Mouse (Mus musculus) Patski (cell line): ENCODE results near the gene Ptdss2. TPM values are rescaled to one million over a fixed set of nuclear protein-coding genes. Genes with fewer than 3 reads are reported as not detected.
A peak's percentile ranks its signal among the peaks of the same experiment; 100 is the strongest.

ENCODE experiments used
- ATAC-seq: fragments of 100-300 bp; one replicate; pipeline ENCODE4 v1.8.0; 2021
- CTCF ChIA-PET: fragments of 350-600 bp; sonication (Branson Sonifier 250); formaldehyde crosslinking; loops from one replicate; lab custom pipeline; 2022; ENCODE audit warnings: inconsistent platforms; lab: Charles Lee
- POLR2A ChIA-PET: fragments of 350-600 bp; sonication (Branson Sonifier 250); formaldehyde crosslinking; loops from one replicate; lab custom pipeline; 2022; ENCODE audit warnings: antibody characterized with exemption, inconsistent platforms; lab: Charles Lee
- DNase-seq: peaks from one replicate; pipeline ENCODE4 v3.0.0-alpha.2; 2011; ENCODE audit warnings: low read depth, low spot score
- H3K27me3 ChIP-seq: fragments of 371-371 bp; one replicate; pipeline ENCODE4 v1.5.1; 2021
- CTCF ChIP-seq: fragments of 100-300 bp; IDR thresholded peaks from one replicate; pipeline ENCODE4 v1.5.1; 2021
- in situ Hi-C: fragments of 300-500 bp; cut with MboI; formaldehyde crosslinking; loops from 3 replicates; pipeline ENCODE4 v1.11.1; 2018; ENCODE audit warnings: low pct_unique_long_range_greater_than_20kb, mixed read lengths
- polyA plus RNA-seq: library from polyadenylated mRNA; unstranded; gene quantifications from one replicate; pipeline ENCODE4 v1.2.3, GENCODE M21; 2021

Ptdss2 gene
- polyA plus RNA-seq, 1 experiment from 2014 or later, result 96.0 TPM

- ChIA-PET POLR2A (interaction anchor here (0.7 kb wide), 1 partner anchor 76 kb away, joined by 3 read pairs; no protein-coding TSS in a partner anchor), CTCF (no interaction called here)
- DNase-seq (no peak), ATAC-seq (no peak)
- no peaks in the 10 kb centered on the region for H3K27me3 ChIP-seq
- in situ Hi-C loops, result no loop called here
- TF ChIP-seq CTCF, result no peak
Measured at GRCm38 (mm10) chr7:141146043-141146595, 23.9 kb downstream of the Ptdss2 start.

DNA sequence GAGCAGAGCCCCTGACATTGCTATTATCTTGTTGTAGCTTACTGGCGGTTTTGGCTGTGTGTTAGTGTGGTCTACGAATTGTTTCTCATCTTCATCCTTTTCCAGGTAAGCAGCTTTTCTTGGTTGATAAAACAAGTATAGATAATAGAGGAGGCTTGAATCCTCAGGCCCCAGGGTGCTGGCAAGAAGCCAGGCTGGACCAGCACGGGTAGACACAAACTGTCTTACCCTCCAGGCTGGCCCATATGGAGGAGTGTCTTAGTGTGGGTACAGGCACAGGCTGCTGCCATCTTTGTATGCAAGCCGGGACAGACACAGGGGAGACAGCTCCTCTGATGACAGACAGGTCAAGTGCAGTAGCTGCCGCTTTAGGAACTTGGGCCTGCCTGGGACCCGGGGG, 24.9 kb downstream of the Ptdss2 start:
- ChIA-PET CTCF (no interaction called here), POLR2A (interaction anchor here (0.7 kb wide), 1 partner anchor 77 kb away, joined by 3 read pairs; no protein-coding TSS in a partner anchor)
- in situ Hi-C loops, result no loop called here
- H3K27me3 ChIP-seq, result no peaks in the 10 kb centered on the region
- TF ChIP-seq CTCF, result no peak
- DNase-seq, result no peak
- ATAC-seq, result no peak

DNA sequence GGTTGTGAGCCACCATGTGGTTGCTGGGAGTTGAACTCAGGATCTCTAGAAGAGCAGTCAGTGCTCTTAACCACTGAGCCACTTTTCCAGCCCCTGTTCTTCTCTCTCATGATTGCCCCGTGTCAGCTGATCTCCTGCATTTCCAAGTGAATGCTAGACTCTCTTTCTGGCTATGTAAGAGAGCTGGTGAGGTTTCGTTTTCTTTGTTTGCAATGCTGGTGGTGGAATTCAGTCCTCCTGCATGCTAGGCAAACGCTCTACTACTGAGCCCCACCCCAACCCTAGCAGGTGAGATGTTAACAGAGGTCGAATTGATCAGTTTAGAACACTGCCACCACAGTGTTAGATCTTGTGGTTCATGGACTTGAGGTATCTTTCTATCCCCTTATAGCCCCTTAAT, 26.5 kb downstream of the Ptdss2 start:
- CTCF ChIA-PET, result interaction anchor here (1.3 to 1.4 kb wide), 2 partner anchors 15 to 18 kb away, joined by 3 read pairs; no protein-coding TSS in a partner anchor
- POLR2A ChIA-PET, result no interaction called here
- no peaks in the 10 kb centered on the region for H3K27me3 ChIP-seq
- ATAC-seq (no peak), DNase-seq (no peak)
- in situ Hi-C loops, result no loop called here
- no peak for TF ChIP-seq CTCF

GRCm38 (mm10) chr7:141155362-141155761, 33.2 kb downstream of the Ptdss2 start:
- POLR2A ChIA-PET, result no interaction called here
- CTCF ChIA-PET, result interaction anchor here (1.3 kb wide), 1 partner anchor 13 kb away, joined by 3 read pairs; no protein-coding TSS in a partner anchor
- DNase-seq (no peak), ATAC-seq (no peak)
- H3K27me3 ChIP-seq, result no peaks in the 10 kb centered on the region
- in situ Hi-C loops, result loop anchor here (25.0 kb wide), 1 partner anchor 1043 kb away; the partner anchor contains the start of genes Echs1, Fuom and Paox
- TF ChIP-seq CTCF, result no peak

- in situ Hi-C loops, result loop anchor here (25.0 kb wide), 1 partner anchor 1052 kb away; the partner anchor contains the start of genes Echs1, Fuom and Paox
- no peaks in the 10 kb centered on the region for H3K27me3 ChIP-seq
- no peak for ATAC-seq
- ChIA-PET CTCF (interaction anchor here (1.7 to 1.9 kb wide), 2 partner anchors 12 to 21 kb away, joined by 5 to 10 read pairs; no protein-coding TSS in a partner anchor), POLR2A (interaction anchor here (0.9 kb wide), 1 partner anchor 10 kb away, joined by 3 read pairs; no protein-coding TSS in a partner anchor)
- TF ChIP-seq CTCF, result no peak
- no peak for DNase-seq
Measured at GRCm38 (mm10) chr7:141164397-141164796, 42.2 kb downstream of the Ptdss2 start.

DNA sequence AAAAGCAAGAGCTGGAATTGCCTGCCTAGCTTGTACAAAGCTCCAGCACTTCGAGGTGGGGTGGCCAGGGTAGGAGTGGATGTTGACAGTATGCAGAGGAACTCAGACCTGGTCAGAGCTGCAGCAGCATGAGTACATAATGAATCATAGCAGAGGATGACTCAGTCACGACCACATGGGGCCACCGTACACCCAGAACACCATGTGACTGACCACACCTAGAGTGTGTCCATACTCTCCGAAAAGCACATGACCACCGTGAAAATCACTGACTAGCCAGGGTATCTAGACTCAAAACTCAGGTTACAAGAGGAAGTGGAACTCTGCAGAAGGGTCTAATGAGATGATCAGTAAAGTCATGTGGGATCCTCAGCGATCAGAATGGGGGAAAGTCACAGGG, 42.7 kb downstream of the Ptdss2 start:
- in situ Hi-C loops, result loop anchor here (25.0 kb wide), 1 partner anchor 1053 kb away; the partner anchor contains the start of genes Echs1, Fuom and Paox
- POLR2A ChIA-PET, result no interaction called here
- no peak for TF ChIP-seq CTCF
- ATAC-seq (peak; percentile 86), DNase-seq (peak; percentile 73)
- H3K27me3 ChIP-seq, result no peaks in the 10 kb centered on the region
- CTCF ChIA-PET, result interaction anchor here (1.1 to 1.9 kb wide), 2 partner anchors 12 to 25 kb away, joined by 3 to 10 read pairs; no protein-coding TSS in a partner anchor

- peak; percentile 64 for ATAC-seq
- peak; percentile 42 for DNase-seq
Measured at GRCm38 (mm10) chr7:141167901-141168517, 45.8 kb downstream of the Ptdss2 start.

GRCm38 (mm10) chr7:141168518-141168953, 46.4 kb downstream of the Ptdss2 start:
- CTCF ChIA-PET, result interaction anchor here (0.7 kb wide), 1 partner anchor 8 kb away, joined by 3 read pairs; no protein-coding TSS in a partner anchor
- no peaks in the 10 kb centered on the region for H3K27me3 ChIP-seq
- POLR2A ChIA-PET, result no interaction called here
- TF ChIP-seq CTCF, result no peak
- in situ Hi-C loops, result loop anchor here (25.0 kb wide), 1 partner anchor 1056 kb away; the partner anchor contains the start of genes Echs1, Fuom and Paox
- DNase-seq (no peak), ATAC-seq (peak; percentile 56)

More at GRCm38 (mm10) chr7:141167901-141168517, 45.8 kb downstream of the Ptdss2 start:
- H3K27me3 ChIP-seq, result no peaks in the 10 kb centered on the region
- in situ Hi-C loops, result loop anchor here (25.0 kb wide), 1 partner anchor 1056 kb away; the partner anchor contains the start of genes Echs1, Fuom and Paox
- POLR2A ChIA-PET, result interaction anchor here (1.3 kb wide), 1 partner anchor 25 kb away, joined by 3 read pairs; the partner anchor contains the start of gene Hras
- CTCF ChIA-PET, result interaction anchor here (0.7 kb wide), 1 partner anchor 8 kb away, joined by 3 read pairs; no protein-coding TSS in a partner anchor
- TF ChIP-seq CTCF, result no peak

DNA sequence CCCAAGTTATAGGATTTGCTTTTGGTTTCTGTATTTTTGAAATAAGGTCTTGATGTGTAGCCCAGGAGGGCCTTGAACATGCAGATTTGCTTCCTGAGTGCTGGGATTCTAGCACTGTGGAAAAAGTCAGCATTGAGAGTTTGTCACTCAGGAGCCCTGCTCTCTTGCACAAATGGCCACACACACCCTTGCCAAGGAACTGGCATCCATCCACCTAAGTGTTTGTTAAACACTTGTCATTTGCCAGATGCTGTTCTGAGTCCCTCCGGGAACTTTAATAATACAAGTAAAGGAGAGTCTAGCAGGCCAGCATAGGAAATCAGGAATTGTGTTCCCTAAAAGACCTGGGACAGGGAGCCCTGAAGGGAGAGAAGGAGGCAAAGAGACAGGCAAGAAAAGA, 47.1 kb downstream of the Ptdss2 start:
- ATAC-seq, result no peak
- no peaks in the 10 kb centered on the region for H3K27me3 ChIP-seq
- ChIA-PET POLR2A (no interaction called here), CTCF (no interaction called here)
- no peak for DNase-seq
- in situ Hi-C loops, result loop anchor here (25.0 kb wide), 1 partner anchor 1057 kb away; the partner anchor contains the start of genes Echs1, Fuom and Paox
- no peak for TF ChIP-seq CTCF

GRCm38 (mm10) chr7:141169866-141170265, 47.7 kb downstream of the Ptdss2 start:
- ATAC-seq (no peak), DNase-seq (no peak)
- ChIA-PET CTCF (no interaction called here), POLR2A (no interaction called here)
- H3K27me3 ChIP-seq, result no peaks in the 10 kb centered on the region
- no peak for TF ChIP-seq CTCF
- in situ Hi-C loops, result loop anchor here (10.0 to 25.0 kb wide), 3 partner anchors 115 to 1058 kb away; partner anchors contain the start of genes Echs1, Fuom, Odf3 and Paox
